Mouse (Mus musculus) spleen, adult 2 months (tissue): ENCODE data around the gene Gja3. TPM values are rescaled to one million over a fixed set of nuclear protein-coding genes. Genes with fewer than 3 reads are reported as not detected.
"Not testable (repeated sequence)": the region's sequence is repeated elsewhere in the genome, so short reads cannot be mapped to it uniquely, and the experiment has no call there.

ENCODE experiments used
- DNase-seq, 2 experiments: peaks; one replicate each; pipeline versions ENCODE4 v3.0.0 to v3.0.0-alpha.2; 2012 to 2021; ENCODE audit warnings: low spot score in 2 of 2, low read depth in 1 of 2
- H3K27ac ChIP-seq: fragments of 200-500 bp; 2 replicates; pipeline ENCODE4 v1.5.1; 2012; ENCODE audit warnings: low read length, inconsistent platforms; ENCODE audit not compliant: insufficient read depth
- H3K27me3 ChIP-seq: fragments of 200-500 bp; 2 replicates; pipeline ENCODE4 v1.6.1; 2012; ENCODE audit warnings: mild to moderate bottlenecking, moderate library complexity, low read length, inconsistent platforms; ENCODE audit not compliant: control insufficient read depth, insufficient read depth
- H3K36me3 ChIP-seq: fragments of 200-500 bp; 2 replicates; pipeline ENCODE4 v1.6.1; 2012; ENCODE audit warnings: mild to moderate bottlenecking, low read length, inconsistent platforms; ENCODE audit not compliant: control insufficient read depth, insufficient read depth
- H3K4me1 ChIP-seq: fragments of 200-500 bp; 2 replicates; pipeline ENCODE4 v1.6.1; 2011; ENCODE audit warnings: inconsistent platforms; ENCODE audit not compliant: control insufficient read depth, insufficient read depth, insufficient read length
- H3K4me3 ChIP-seq: fragments of 200-500 bp; 2 replicates; pipeline ENCODE4 v1.5.1; 2011; ENCODE audit warnings: mild to moderate bottlenecking, inconsistent platforms; ENCODE audit not compliant: insufficient read depth, insufficient read length; ENCODE audit errors: extremely low read depth
- CTCF ChIP-seq: fragments of 200-500 bp; IDR thresholded peaks from 2 replicates; pipeline ENCODE4 v1.5.1; 2011; ENCODE audit warnings: mild to moderate bottlenecking, inconsistent platforms; ENCODE audit not compliant: insufficient read depth, insufficient read length, insufficient replicate concordance; ENCODE audit errors: extremely low read depth
- POLR2A ChIP-seq: fragments of 200-500 bp; IDR thresholded peaks from 2 replicates; pipeline ENCODE4 v1.6.1; 2011; ENCODE audit warnings: low read depth, low read length, inconsistent platforms
- WGBS: fragments of 180-500 bp; shearing (Covaris S2); methylation state at CpG from one replicate; pipeline ENCODE4 v1.1.7; 2018; 5-methylcytosine and 5-hydroxymethylcytosine counted together
- polyA plus RNA-seq: library from polyadenylated mRNA; depleted of rRNA; stranded (reverse); fragments of >200 nt; gene quantifications from 2 replicates; pipeline ENCODE4 v1.2.3, GENCODE M21; 2012; rRNA removed

Gene Gja3
- polyA plus RNA-seq, 1 experiment = not detected

DNA sequence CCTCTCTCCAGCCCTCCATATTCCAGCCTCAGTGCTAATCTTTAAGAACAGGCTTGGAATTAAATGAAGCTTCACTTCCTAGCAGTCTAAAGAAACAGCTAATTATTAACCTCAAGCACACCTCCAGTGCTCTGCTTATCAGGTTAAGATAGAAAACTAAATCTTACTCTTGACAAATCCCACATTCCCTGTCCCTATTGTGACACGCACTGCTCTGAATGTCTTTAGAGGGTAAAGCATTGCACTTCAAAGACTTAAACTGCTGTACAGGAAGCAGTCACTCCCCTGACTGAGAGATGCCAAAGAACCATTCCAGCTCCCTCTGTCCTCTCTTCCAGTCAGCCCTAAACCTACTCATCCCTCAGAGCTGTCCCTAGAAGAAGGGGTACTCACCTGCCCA lies 16.5 kb downstream of the Gja3 start:
- Histone ChIP-seq H3K27ac (no peak overlapping the region), H3K36me3 (no peaks in the 10 kb centered on the region), H3K27me3 (no peaks in the 10 kb centered on the region), H3K4me3 (no peak overlapping the region), H3K4me1 (no peaks in the 10 kb centered on the region)
- no peak for TF ChIP-seq CTCF
- no peak for TF ChIP-seq POLR2A
- DNase-seq = no peak
- WGBS = 72% methylated on average over 1 of the region's 1 CpGs

DNA sequence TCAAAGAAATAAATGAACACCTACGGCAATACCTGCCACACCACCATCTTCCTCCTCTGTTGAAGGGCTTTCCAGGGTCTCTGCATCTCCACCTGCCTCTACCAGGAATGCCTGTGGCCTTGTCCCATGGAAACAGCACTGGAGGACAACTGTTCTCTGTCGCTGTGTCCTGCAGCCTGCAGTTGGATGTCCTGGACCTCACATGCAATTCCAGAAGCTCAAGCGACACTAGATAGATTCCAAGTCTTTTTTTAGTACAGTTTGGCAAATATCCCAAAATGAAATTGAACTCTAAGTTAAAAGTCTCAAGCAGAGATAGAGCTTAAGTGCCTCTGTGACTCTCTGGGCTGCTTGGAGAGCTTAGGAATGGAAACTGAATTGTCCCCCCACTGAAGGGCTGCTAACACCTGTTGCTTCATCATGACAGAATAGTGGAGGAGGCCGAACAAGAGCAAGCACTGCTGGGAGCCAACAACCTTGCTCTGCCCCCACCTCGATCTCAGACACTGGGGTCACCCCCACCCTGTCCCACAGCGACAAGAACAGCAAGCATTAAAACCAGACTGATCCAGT lies 22.9 kb downstream of the Gja3 start:
- H3K4me1 ChIP-seq = no peaks in the 10 kb centered on the region
- no peaks in the 10 kb centered on the region for H3K36me3 ChIP-seq
- no peak for TF ChIP-seq CTCF
- no peak for TF ChIP-seq POLR2A
- H3K27ac ChIP-seq = no peak overlapping the region
- no peak overlapping the region for H3K4me3 ChIP-seq
- H3K27me3 ChIP-seq = no peaks in the 10 kb centered on the region
- WGBS = 86% methylated on average over 6 of the region's 6 CpGs
- DNase-seq = no peak

DNA sequence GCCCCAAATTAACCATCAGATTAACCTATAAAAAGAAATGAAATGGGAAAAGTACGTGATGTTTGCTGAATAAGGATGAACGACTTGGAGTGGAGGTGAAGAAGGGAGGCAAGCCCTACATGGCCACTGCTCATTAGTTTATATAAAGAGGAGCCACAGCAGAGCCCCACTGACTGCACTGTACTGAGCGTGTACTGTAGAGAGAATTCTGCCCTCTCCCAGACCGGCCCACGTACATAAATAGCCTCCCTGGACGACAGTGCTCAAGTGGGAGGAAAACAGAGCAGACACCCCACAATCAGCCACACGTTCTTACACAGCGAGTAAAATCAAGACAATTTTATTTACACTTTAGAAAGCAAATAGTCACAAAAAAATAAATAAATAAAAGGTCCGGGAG lies 23.8 kb downstream of the Gja3 start:
- Histone ChIP-seq H3K36me3 (no peaks in the 10 kb centered on the region), H3K4me1 (no peaks in the 10 kb centered on the region), H3K4me3 (no peak overlapping the region), H3K27me3 (no peaks in the 10 kb centered on the region), H3K27ac (no peak overlapping the region)
- no peak for DNase-seq
- TF ChIP-seq POLR2A (no peak), CTCF (no peak)
- WGBS = 76% methylated on average over 9 of the region's 9 CpGs

DNA sequence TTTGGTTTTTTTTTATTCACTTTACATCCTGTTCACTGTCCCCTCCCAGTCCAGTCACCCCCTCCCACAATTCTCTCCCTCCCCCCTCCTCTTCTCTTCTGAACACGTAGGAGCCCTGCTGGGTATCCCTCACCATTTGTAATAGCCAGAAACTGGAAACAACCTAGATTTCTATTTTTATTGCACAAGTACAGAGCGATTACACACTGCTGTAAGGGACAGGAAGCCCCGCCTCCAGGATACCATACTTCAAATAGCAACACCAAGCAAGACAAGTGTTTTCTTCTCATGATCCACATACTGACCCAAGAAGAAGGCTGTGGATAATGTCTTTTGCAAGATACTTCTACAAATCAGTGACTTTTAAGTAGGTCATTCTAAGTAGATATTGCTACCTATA lies 25.1 kb downstream of the Gja3 start:
- H3K27me3 ChIP-seq = no peaks in the 10 kb centered on the region
- H3K4me3 ChIP-seq = no peak overlapping the region
- H3K4me1 ChIP-seq = no peaks in the 10 kb centered on the region
- 45% methylated on average over 3 of the region's 3 CpGs for WGBS
- no peak overlapping the region for H3K27ac ChIP-seq
- no peaks in the 10 kb centered on the region for H3K36me3 ChIP-seq
- no peak for TF ChIP-seq POLR2A
- DNase-seq = no peak

DNA sequence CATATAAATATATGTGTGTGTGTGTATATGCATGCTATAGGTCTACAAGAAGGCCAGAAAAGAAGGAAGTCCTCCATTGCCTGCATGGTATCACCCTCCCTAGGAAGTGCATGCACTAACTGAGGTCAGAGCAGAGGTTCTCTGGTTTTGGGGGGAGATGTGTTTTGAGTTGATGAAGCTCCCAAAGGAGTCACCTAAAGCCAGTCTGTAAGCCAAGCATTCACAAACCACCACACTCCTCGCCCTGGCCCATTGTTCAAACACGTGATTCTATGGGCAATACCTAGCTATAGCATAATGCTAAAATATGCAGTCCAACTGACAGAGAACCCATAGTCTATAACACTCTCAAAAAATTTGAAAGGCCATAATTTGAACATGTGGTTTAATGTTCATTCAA lies 39.5 kb downstream of the Gja3 start:
- no peak for DNase-seq
- no peaks in the 10 kb centered on the region for H3K4me1 ChIP-seq
- no peak overlapping the region for H3K4me3 ChIP-seq
- H3K27me3 ChIP-seq = no peaks in the 10 kb centered on the region
- 81% methylated on average over 2 of the region's 2 CpGs for WGBS
- no peaks in the 10 kb centered on the region for H3K36me3 ChIP-seq
- H3K27ac ChIP-seq = no peak overlapping the region
- TF ChIP-seq CTCF (no peak), POLR2A (no peak)

DNA sequence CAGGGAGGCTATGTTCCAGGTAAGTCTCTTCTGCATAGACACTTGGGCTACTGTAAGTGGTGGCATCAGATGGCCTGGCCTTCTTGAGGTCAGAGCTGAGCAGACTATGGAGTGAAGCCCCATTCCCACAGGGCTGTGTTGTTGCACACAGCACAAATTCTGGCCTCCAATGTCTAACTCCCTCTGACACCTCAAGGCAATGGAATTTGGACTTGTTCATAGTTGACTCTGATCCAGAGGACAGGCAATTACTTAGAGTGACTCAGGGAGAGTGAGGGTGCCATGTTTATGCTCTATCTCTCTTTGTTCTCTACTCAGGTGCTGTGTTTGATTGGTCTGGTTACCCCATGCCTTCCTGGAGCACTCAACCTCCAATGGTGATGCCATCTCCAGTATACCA lies 41.1 kb downstream of the Gja3 start:
- not testable (repeated sequence) for H3K36me3 ChIP-seq, DNase-seq, H3K4me1 ChIP-seq, H3K4me3 ChIP-seq, H3K27ac ChIP-seq, H3K27me3 ChIP-seq

DNA sequence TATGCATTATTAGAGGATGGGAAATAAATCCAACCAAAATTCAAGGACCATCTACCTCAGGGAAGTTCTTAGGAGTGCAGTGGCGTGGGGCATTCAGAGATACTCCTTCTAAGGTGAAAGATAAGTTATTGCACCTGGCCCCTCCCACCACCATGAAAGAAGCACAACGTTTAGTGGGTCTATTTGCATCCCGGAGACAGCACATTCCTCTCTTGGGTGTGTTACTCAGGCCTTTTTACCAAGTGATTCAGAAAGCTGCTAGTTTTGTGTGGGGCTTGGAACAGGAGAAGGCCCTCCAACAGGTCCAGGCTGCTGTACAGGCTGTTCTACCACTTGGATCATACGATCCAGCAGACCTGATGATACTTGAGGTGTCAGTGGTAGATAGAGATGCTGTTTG lies 69.3 kb downstream of the Gja3 start:
- WGBS = 76% methylated on average over 4 of the region's 4 CpGs
- TF ChIP-seq POLR2A (no peak), CTCF (no peak)

More for the DNA sequence above, 69.3 kb downstream of the Gja3 start:
- Histone ChIP-seq H3K27ac (no peak overlapping the region), H3K4me1 (no peaks in the 10 kb centered on the region), H3K4me3 (no peak overlapping the region), H3K36me3 (no peaks in the 10 kb centered on the region), H3K27me3 (no peaks in the 10 kb centered on the region)
- DNase-seq = no peak

Other genes starting within 250 kb of the Gja3 start
- gene Zmym5, start 246.4 kb downstream of the Gja3 start, polyA plus RNA-seq = 3.5 and 4.3 TPM in 2 replicates
- 5.0 and 6.6 TPM in 2 replicates for gene Zmym2, start 171.4 kb downstream of the Gja3 start, polyA plus RNA-seq
- 0.49 and 0.66 TPM in 2 replicates for gene Gjb2, start 46.6 kb upstream of the Gja3 start, polyA plus RNA-seq
- not detected in 2 replicates for gene Gm4491, start 57.8 kb upstream of the Gja3 start, polyA plus RNA-seq
- not detected in 2 replicates for gene Gjb6, start 75.5 kb upstream of the Gja3 start, polyA plus RNA-seq